Mouse (Mus musculus) CH12.LX (cell line): Measurements from ENCODE around the gene Gnai2. TPM values are rescaled to one million over a fixed set of nuclear protein-coding genes. Genes with fewer than 3 reads are reported as not detected.

Source experiments
- DNase-seq: peaks from one replicate; pipeline ENCODE4 v3.0.0-alpha.2; 2013; ENCODE audit errors: extremely low read depth
- H3K27ac ChIP-seq: 2 replicates; pipeline ENCODE4 v1.5.1; 2012; ENCODE audit warnings: low read depth, mild to moderate bottlenecking, control low read depth, moderate library complexity; ENCODE audit not compliant: insufficient read depth
- H3K27me3 ChIP-seq: replicated peaks from 2 replicates; pipeline ENCODE3; 2012; ENCODE audit warnings: inconsistent platforms
- H3K36me3 ChIP-seq, 2 experiments: replicated peaks in 1 of 2; 2 replicates each; pipeline versions ENCODE3 to v1.6.1; 2012; ENCODE audit warnings: inconsistent platforms in 1 of 2, low read length in 1 of 2, mild to moderate bottlenecking in 1 of 2, mixed read lengths in 1 of 2, moderate library complexity in 1 of 2; ENCODE audit not compliant: control insufficient read depth in 1 of 2, insufficient read depth in 1 of 2
- H3K4me1 ChIP-seq, 2 experiments: 2 replicates each; pipeline ENCODE4 v1.6.1; 2012; ENCODE audit warnings: inconsistent platforms in 1 of 2, moderate library complexity in 1 of 2; ENCODE audit not compliant: insufficient read depth in 2 of 2, control insufficient read depth in 1 of 2
- H3K4me2 ChIP-seq: 2 replicates; pipeline ENCODE4 v1.6.1; 2012; ENCODE audit warnings: low read depth, mild to moderate bottlenecking, control low read depth; ENCODE audit not compliant: poor library complexity, insufficient read depth, severe bottlenecking
- H3K4me3 ChIP-seq, 3 experiments: fragments of 150-350 bp in 1 of 3; sonication (generic) in 1 of 3; replicated peaks in 1 of 3; 2 replicates each; pipeline versions ENCODE3 to v1.5.1; 2011 to 2012; ENCODE audit warnings: low read depth in 2 of 3, low read length in 2 of 3, mild to moderate bottlenecking in 2 of 3, moderate library complexity in 2 of 3, control low read depth in 1 of 3, improper control_type of control experiment in 1 of 3, inconsistent platforms in 1 of 3, mixed read lengths in 1 of 3; ENCODE audit not compliant: poor library complexity in 1 of 3
- H3K79me2 ChIP-seq: replicated peaks from 2 replicates; pipeline ENCODE4 v1.6.1; 2012; ENCODE audit warnings: mild to moderate bottlenecking, moderate library complexity; ENCODE audit not compliant: control insufficient read depth, poor library complexity, insufficient read depth, severe bottlenecking; ENCODE audit errors: extremely low read depth
- H3K9ac ChIP-seq: 2 replicates; pipeline ENCODE4 v1.6.1; 2012; ENCODE audit warnings: low read depth, mild to moderate bottlenecking, control low read depth, moderate library complexity; ENCODE audit not compliant: insufficient read depth
- H3K9me3 ChIP-seq: replicated peaks from 2 replicates; pipeline ENCODE3; 2012; ENCODE audit warnings: low read length, inconsistent platforms, mixed read lengths
- CHD1 ChIP-seq: IDR thresholded peaks from 2 replicates; pipeline ENCODE4 v1.6.1; 2012; ENCODE audit warnings: low read depth, low read length, improper control_type of control experiment, inconsistent platforms
- CTCF ChIP-seq, 2 experiments: IDR thresholded peaks in 1 of 2; conservative IDR thresholded peaks in 1 of 2; 2 replicates each; pipeline ENCODE4 v1.5.1; 2011 to 2012; ENCODE audit warnings: low read depth in 2 of 2, low read length in 2 of 2, improper control_type of control experiment in 1 of 2, inconsistent platforms in 1 of 2, mild to moderate bottlenecking in 1 of 2, moderate library complexity in 1 of 2
- E2F4 ChIP-seq: IDR thresholded peaks from 2 replicates; pipeline ENCODE4 v1.6.1; 2011; ENCODE audit warnings: low read depth, low read length, improper control_type of control experiment; ENCODE audit not compliant: insufficient replicate concordance
- ELF1 ChIP-seq: IDR thresholded peaks from 2 replicates; pipeline ENCODE4 v1.6.1; 2014; ENCODE audit warnings: low read depth, mild to moderate bottlenecking, inconsistent platforms, low read length, improper control_type of control experiment
- EP300 ChIP-seq: IDR thresholded peaks from 2 replicates; pipeline ENCODE4 v1.6.1; 2011; ENCODE audit warnings: low read length, improper control_type of control experiment
- KAT2A ChIP-seq: IDR thresholded peaks from 2 replicates; pipeline ENCODE4 v1.6.1; 2012; ENCODE audit warnings: low read length, improper control_type of control experiment, inconsistent platforms; ENCODE audit not compliant: insufficient replicate concordance
- MEF2A ChIP-seq: IDR thresholded peaks from 2 replicates; pipeline ENCODE4 v1.6.1; 2014; ENCODE audit warnings: low read depth, mild to moderate bottlenecking, inconsistent platforms, low read length, improper control_type of control experiment, borderline replicate concordance
- MXI1 ChIP-seq: IDR thresholded peaks from 2 replicates; pipeline ENCODE4 v1.6.1; 2011; ENCODE audit warnings: mild to moderate bottlenecking, low read depth, low read length, improper control_type of control experiment
- MYC ChIP-seq: IDR thresholded peaks from 2 replicates; pipeline ENCODE4 v1.6.1; 2011; ENCODE audit warnings: low read depth, mild to moderate bottlenecking, improper control_type of control experiment, low read length
- NELFE ChIP-seq: IDR thresholded peaks from 2 replicates; pipeline ENCODE4 v1.6.1; 2011; ENCODE audit warnings: low read depth, low read length, improper control_type of control experiment
- PAX5 ChIP-seq: IDR thresholded peaks from 2 replicates; pipeline ENCODE4 v1.6.1; 2012; ENCODE audit warnings: low read length, inconsistent platforms, mixed read lengths
- RCOR1 ChIP-seq: conservative IDR thresholded peaks from 2 replicates; pipeline ENCODE4 v1.6.1; 2012; ENCODE audit warnings: low read depth, mild to moderate bottlenecking, inconsistent platforms, low read length, improper control_type of control experiment
- TBP ChIP-seq: conservative IDR thresholded peaks from 2 replicates; pipeline ENCODE4 v1.6.1; 2011; ENCODE audit warnings: low read depth, low read length, improper control_type of control experiment
- TCF12 ChIP-seq: IDR thresholded peaks from 2 replicates; pipeline ENCODE4 v1.6.1; 2014; ENCODE audit warnings: low read depth, mild to moderate bottlenecking, inconsistent platforms, low read length, improper control_type of control experiment
- USF1 ChIP-seq: IDR thresholded peaks from 2 replicates; pipeline ENCODE4 v1.6.1; 2014; ENCODE audit warnings: low read depth, mild to moderate bottlenecking, inconsistent platforms, low read length, improper control_type of control experiment
- USF2 ChIP-seq: conservative IDR thresholded peaks from 2 replicates; pipeline ENCODE4 v1.6.1; 2011; ENCODE audit warnings: low read depth, low read length, improper control_type of control experiment
- ZKSCAN1 ChIP-seq: IDR thresholded peaks from 2 replicates; pipeline ENCODE4 v1.6.1; 2012; ENCODE audit warnings: low read depth, inconsistent platforms, low read length, improper control_type of control experiment, borderline replicate concordance
- ZMIZ1 ChIP-seq: IDR thresholded peaks from 2 replicates; pipeline ENCODE4 v1.6.1; 2012; ENCODE audit warnings: low read depth, mild to moderate bottlenecking, inconsistent platforms, low read length, improper control_type of control experiment
- dilution Hi-C: fragments of 300-500 bp; cut with MboI; formaldehyde crosslinking; loops from 2 replicates; pipeline ENCODE4 v1.14.3; 2020; ENCODE audit warnings: low sequenced_read_pairs; ENCODE audit not compliant: extremely low pct_unique_long_range_greater_than_20kb, extremely low pct_ligation_motif_present
- in situ Hi-C: fragments of 300-500 bp; cut with MboI; formaldehyde crosslinking; loops from 3 replicates; pipeline ENCODE4 v1.14.3; 2019; ENCODE audit warnings: low sequenced_read_pairs, low pct_ligation_motif_present, low pct_unique_long_range_greater_than_20kb, mixed read lengths
- polyA plus RNA-seq: library from polyadenylated mRNA; unstranded; fragments of >175 nt; gene quantifications from 2 replicates; pipeline ENCODE4 v1.2.1, GENCODE M21; 2012; ENCODE audit warnings: low read depth; ENCODE audit not compliant: insufficient read length
- total RNA-seq, 2 experiments: library from RNA; depleted of rRNA; stranded (reverse); fragments of 300-350 nt in 1 of 2; fragments of >200 nt in 1 of 2; gene quantifications; 2 replicates each; pipeline ENCODE4 v1.2.3; 2012 to 2014

Gnai2 gene
- total and polyA plus RNA-seq, 3 experiments, result 86.2 to 262 (median 154) TPM

DNA sequence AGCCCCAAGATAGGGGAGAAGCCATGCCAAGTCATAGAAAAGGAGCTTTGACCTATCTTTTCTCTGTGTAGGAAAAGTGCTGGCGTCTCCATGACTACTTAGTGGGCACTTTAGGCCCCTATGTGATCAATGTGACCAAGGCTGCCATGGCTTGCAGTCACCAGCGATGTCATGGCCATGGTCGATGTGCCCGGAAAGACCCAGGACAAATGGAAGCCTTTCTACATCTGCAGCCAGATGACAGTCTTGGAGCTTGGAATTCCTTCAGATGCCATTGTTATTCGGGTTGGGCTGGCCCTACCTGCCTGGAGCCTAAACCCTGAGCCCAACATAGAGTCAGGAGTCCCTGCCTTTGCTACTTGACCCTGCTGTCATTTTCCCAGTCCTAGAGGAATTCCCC lies 48.7 kb downstream of the Gnai2 start:
- dilution Hi-C loops (no loop called here), in situ Hi-C loops (no loop called here)
- Histone ChIP-seq H3K9me3 (no peaks in the 10 kb centered on the region), H3K27ac (no peak overlapping the region), H3K27me3 (no peaks in the 10 kb centered on the region), H3K4me3 (peak overlapping the region in 1 of 3 experiments; percentile 33), H3K36me3 (peaks cover 27 to 61% of the 10 kb centered on the region in 2 experiments), H3K9ac (no peak overlapping the region), H3K4me2 (no peak overlapping the region)
- no peak for DNase-seq
- no peak for TF ChIP-seq E2F4
- no peak for TF ChIP-seq USF2
- no peak for TF ChIP-seq MXI1
- no peak for TF ChIP-seq EP300
- TF ChIP-seq NELFE, result no peak
- no peak for TF ChIP-seq CTCF (conservative IDR thresholded peaks at IDR 0.05 in 1 of 2, IDR thresholded peaks at IDR 0.05 in 1 of 2; ENCODE audit: low read depth in 2 of 2, low read length in 2 of 2)
- TF ChIP-seq ELF1, result no peak
- no peak for TF ChIP-seq PAX5
- TF ChIP-seq TCF12, result no peak
- no peak for TF ChIP-seq ZKSCAN1
- no peak for TF ChIP-seq CHD1
- TF ChIP-seq RCOR1, result no peak
- TF ChIP-seq MYC, result no peak
- no peak for TF ChIP-seq MEF2A
- TF ChIP-seq ZMIZ1, result no peak
- TF ChIP-seq TBP, result no peak
- TF ChIP-seq, all 38 proteins: peak for 0
- Histone ChIP-seq H3K4me1 (peaks cover 11 to 32% of the 10 kb centered on the region in 2 experiments), H3K79me2 (peaks cover 18% of the 10 kb centered on the region)

DNA sequence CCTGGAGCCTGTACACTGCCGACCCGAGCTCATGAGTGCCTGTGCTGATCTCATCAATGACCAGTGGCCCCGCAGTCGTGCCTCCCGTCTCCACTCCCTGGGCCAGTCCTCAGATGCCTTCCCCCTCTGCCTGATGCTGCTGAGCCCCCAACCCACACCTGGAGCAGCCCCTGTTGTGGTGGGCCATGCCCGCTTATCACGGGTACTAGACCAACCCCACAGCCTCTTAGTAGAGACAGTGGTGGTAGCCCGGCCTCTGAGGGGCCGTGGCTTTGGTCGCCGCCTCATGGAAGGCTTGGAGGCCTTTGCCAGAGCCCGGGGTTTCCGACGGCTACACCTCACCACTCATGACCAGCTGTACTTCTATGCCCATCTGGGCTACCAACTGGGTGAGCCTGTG lies 52.0 kb downstream of the Gnai2 start:
- in situ Hi-C loops (no loop called here), dilution Hi-C loops (no loop called here)
- Histone ChIP-seq H3K4me3 (no peak overlapping the region), H3K27me3 (no peaks in the 10 kb centered on the region), H3K27ac (no peak overlapping the region), H3K79me2 (peaks cover 5% of the 10 kb centered on the region), H3K4me1 (peaks cover 11 to 38% of the 10 kb centered on the region in 2 experiments), H3K4me2 (no peak overlapping the region), H3K9me3 (no peaks in the 10 kb centered on the region), H3K36me3 (peaks cover 8 to 33% of the 10 kb centered on the region in 2 experiments), H3K9ac (no peak overlapping the region)
- TF ChIP-seq USF1 (no peak), TCF12 (no peak), E2F4 (no peak), KAT2A (no peak), ZKSCAN1 (no peak)
- DNase-seq, result no peak
